Mouse (Mus musculus): Measurements from ENCODE around the gene Dnah2. TPM values are rescaled to one million over a fixed set of nuclear protein-coding genes. Genes with fewer than 3 reads are reported as not detected.
"Not testable (repeated sequence)": the region's sequence is repeated elsewhere in the genome, so short reads cannot be mapped to it uniquely, and the experiment has no call there.

Gene Dnah2
- polyA plus RNA-seq, 1 experiment from 2014 or later = 0.87 TPM

DNA sequence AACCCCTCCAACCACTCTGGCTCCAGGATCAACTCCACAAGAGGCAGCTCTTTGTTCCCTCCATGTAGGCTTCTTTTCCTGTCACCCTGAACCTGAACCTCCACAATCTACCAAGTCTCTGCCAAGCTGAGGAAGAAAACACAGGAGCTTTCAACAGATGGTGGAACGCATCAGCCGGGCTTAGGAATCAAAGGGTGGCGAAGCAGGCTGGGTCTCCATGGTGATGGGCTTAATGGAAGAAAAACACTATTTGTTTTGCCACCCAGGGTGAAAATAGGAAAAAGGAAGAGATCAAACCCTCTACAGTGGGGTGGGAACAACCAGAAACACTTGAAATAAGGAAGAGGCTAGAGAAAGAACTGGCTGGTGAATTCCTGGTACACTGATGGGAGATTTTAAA lies 5.3 kb downstream of the Dnah2 start:
- 54% methylated on average over 3 of the region's 3 CpGs for WGBS
- Histone ChIP-seq H3K4me3 (replicated peaks) (no peak overlapping the region), H3K27ac (no peak overlapping the region), H3K27me3 (replicated peaks) (no peaks in the 10 kb centered on the region), H3K9ac (no peak overlapping the region), H3K9me3 (no peaks in the 10 kb centered on the region), H3K4me2 (replicated peaks) (no peak overlapping the region), H3K36me3 (no peaks in the 10 kb centered on the region), H3K4me1 (replicated peaks) (peaks cover 20% of the 10 kb centered on the region)
- no peak for ATAC-seq

DNA sequence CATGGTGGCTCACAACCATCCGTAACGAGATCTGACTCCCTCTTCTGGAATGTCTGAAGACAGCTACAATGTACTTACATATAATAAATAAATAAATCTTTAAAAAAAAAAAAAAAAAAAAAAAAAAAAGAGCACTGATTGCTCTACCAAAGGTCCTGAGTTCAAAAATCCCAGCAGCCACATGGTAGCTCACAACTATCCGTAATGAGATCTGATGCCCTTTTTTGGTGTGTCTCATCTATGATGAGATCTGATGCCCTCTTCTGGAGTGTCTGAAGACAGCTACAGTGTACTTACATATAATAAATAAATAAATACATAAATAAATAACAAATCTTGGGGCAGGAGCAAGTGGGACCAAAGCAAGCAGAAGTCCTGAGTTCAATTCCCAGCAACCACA lies 7.2 kb downstream of the Dnah2 start:
- not testable (repeated sequence) for H3K27me3 ChIP-seq (replicated peaks); H3K4me3 ChIP-seq (replicated peaks); H3K4me2 ChIP-seq (replicated peaks); H3K4me1 ChIP-seq (replicated peaks); H3K9ac ChIP-seq; H3K36me3 ChIP-seq; ATAC-seq; H3K9me3 ChIP-seq; H3K27ac ChIP-seq
- WGBS = 72% methylated on average over 3 of the region's 3 CpGs

DNA sequence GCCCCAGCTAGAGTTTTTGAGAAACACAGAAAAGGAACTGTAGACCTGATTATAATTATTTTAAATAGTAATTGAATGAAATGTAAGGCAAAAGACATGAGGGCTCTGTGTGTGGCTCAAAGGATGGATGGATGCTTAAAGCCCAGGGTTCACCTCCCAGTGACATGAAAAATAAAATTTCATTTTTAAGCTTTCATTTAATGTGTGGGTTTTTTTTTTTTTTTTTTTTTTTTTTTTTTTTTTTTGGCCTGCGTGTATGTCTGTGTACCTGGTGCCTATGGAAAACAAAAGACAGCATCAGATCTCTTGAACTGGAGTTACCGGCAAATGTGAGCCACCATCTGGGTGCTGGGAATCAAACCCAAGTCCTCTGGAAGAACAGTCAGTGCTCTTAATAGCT lies 8.2 kb downstream of the Dnah2 start:
- ATAC-seq = no peak
- H3K4me3 ChIP-seq (replicated peaks) = no peak overlapping the region
- no peak overlapping the region for H3K9ac ChIP-seq
- WGBS = 94% methylated on average over 2 of the region's 2 CpGs
- no peaks in the 10 kb centered on the region for H3K9me3 ChIP-seq
- no peaks in the 10 kb centered on the region for H3K36me3 ChIP-seq
- peaks cover under 1% of the 10 kb centered on the region; the same call in 1 of the 2 replicates for H3K4me1 ChIP-seq (replicated peaks)
- H3K27ac ChIP-seq = no peak overlapping the region
- no peak overlapping the region for H3K4me2 ChIP-seq (replicated peaks)
- H3K27me3 ChIP-seq (replicated peaks) = no peaks in the 10 kb centered on the region

DNA sequence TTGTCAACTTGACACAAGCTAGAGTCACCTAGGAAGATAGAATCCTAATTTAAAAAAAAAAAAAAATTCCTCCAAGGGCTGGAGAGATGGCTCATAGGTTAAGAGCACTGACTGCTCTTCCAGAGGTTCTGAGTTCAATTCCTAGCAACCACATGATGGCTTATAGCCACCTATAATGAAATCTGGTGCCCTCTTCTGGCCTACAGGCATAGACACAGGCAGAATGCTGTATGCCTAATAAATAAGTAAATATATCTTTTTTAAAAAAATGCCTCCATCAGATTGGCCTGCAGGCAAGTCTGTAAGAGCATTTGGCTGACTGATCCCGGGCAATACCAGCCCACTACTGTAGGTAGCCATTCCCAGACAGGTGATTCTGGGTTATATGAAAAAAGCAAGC lies 13.9 kb downstream of the Dnah2 start:
- ATAC-seq = no peak
- Histone ChIP-seq H3K4me3 (replicated peaks) (no peak overlapping the region), H3K9me3 (no peaks in the 10 kb centered on the region), H3K27me3 (replicated peaks) (no peaks in the 10 kb centered on the region), H3K4me2 (replicated peaks) (no peak overlapping the region), H3K9ac (no peak overlapping the region), H3K4me1 (replicated peaks) (no peaks in the 10 kb centered on the region; the same call in 1 of the 2 replicates), H3K27ac (no peak overlapping the region), H3K36me3 (no peaks in the 10 kb centered on the region)
- WGBS = 72% methylated on average over 1 of the region's 1 CpGs

DNA sequence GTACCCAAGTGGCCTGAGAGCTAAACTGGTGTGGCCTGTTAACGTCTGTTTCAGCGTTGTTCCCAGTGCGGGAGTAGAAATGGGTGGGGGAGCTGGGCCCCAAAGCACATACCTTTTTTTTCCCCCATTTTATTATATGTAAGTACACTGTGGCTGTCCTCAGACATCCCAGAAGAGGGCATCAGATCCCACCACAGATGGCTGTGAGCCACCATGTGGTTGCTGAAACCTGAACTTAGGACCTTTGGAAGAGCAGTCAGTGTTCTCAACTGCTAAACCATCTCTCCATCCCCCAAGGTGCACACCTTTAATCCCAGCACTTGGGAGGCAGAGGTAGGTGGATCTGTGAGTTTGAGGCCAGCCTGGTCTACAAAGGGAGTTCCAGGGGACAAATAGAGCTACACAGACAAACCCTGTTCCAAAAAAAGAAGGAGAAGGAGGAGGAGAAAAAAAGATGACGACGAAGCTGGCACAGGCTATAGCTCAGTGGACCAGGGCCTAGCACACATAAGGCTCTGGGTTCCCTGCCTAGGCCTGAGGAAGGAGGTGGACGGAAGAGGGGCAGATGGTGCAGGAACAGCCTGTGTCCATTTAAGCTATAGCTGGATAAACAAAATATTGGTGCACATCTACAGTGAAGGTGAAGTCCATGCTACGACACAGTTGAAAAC lies 16.3 kb downstream of the Dnah2 start:
- Histone ChIP-seq H3K27ac (no peak overlapping the region), H3K4me3 (replicated peaks) (no peak overlapping the region), H3K9me3 (no peaks in the 10 kb centered on the region), H3K4me1 (replicated peaks) (no peaks in the 10 kb centered on the region), H3K27me3 (replicated peaks) (peaks cover 3% of the 10 kb centered on the region; the same call in 1 of the 2 replicates), H3K4me2 (replicated peaks) (no peak overlapping the region), H3K9ac (no peak overlapping the region), H3K36me3 (no peaks in the 10 kb centered on the region)
- 75% methylated on average over 7 of the region's 7 CpGs for WGBS
- no peak for ATAC-seq

DNA sequence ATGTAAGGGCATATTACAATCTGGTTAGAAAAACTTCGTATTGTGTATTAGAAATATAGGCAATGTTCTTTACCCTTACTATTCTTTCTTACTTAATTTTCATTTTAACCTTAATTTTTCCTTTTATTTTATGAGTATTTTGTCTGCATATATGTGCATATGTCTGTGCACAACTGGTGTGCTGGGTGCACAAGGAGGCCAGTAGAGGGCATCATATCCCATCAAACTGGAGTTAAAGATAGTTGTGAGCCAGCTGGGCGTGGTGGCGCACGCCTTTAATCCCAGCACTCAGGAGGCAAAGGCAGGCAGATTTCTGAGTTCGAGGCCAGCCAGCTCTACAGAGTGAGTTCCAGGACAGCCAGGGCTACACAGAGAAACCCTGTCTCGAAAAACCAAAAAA lies 18.2 kb downstream of the Dnah2 start:
- not testable (repeated sequence) for H3K4me3 ChIP-seq (replicated peaks); H3K4me1 ChIP-seq (replicated peaks); H3K27ac ChIP-seq; H3K4me2 ChIP-seq (replicated peaks); H3K9me3 ChIP-seq; H3K36me3 ChIP-seq; ATAC-seq; H3K27me3 ChIP-seq (replicated peaks); H3K9ac ChIP-seq
- 90% methylated on average over 6 of the region's 6 CpGs for WGBS

DNA sequence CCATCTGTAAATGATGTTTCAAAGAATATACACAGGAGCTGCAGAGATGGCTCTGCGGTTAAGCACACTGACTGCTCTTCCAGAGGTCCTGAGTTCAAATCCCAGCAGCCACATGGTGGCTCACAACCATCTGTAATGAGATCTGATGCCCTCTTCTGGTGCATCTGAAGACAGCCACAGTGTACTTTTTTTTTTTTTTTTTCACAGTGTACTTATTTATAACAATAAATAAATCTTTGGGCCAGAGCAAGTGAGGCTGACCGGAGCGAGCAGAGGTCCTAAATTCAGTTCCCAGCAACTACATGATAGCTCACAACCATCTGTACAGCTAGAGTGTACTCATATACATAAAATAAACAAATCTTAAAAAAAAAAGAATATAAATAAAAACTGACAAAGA lies 18.6 kb downstream of the Dnah2 start:
- H3K9ac ChIP-seq; H3K27ac ChIP-seq; H3K4me1 ChIP-seq (replicated peaks); H3K27me3 ChIP-seq (replicated peaks); H3K36me3 ChIP-seq; H3K9me3 ChIP-seq; H3K4me3 ChIP-seq (replicated peaks); H3K4me2 ChIP-seq (replicated peaks); ATAC-seq: not testable (repeated sequence)
- WGBS = 82% methylated on average over 3 of the region's 3 CpGs

DNA sequence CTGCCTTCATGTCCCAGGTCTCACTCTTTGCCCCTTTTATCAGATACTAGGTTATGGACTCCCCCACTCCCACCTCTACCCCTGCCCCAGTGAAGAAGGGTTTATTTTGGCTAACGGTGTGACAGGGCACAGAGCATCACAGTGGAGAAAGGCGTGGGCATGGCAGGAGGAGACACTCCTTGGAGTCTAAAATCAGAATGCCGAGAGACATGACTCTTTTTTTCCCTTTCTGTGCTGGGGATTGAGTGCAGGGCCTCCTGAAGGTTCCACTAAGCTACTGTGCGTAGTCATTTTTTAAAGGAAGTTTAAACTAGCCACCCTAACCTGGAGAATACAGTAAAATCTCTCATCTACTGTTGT lies 20.9 kb downstream of the Dnah2 start:
- 90% methylated on average over 4 of the region's 4 CpGs for WGBS
- ATAC-seq = no peak
- H3K9ac ChIP-seq = no peak overlapping the region

DNA sequence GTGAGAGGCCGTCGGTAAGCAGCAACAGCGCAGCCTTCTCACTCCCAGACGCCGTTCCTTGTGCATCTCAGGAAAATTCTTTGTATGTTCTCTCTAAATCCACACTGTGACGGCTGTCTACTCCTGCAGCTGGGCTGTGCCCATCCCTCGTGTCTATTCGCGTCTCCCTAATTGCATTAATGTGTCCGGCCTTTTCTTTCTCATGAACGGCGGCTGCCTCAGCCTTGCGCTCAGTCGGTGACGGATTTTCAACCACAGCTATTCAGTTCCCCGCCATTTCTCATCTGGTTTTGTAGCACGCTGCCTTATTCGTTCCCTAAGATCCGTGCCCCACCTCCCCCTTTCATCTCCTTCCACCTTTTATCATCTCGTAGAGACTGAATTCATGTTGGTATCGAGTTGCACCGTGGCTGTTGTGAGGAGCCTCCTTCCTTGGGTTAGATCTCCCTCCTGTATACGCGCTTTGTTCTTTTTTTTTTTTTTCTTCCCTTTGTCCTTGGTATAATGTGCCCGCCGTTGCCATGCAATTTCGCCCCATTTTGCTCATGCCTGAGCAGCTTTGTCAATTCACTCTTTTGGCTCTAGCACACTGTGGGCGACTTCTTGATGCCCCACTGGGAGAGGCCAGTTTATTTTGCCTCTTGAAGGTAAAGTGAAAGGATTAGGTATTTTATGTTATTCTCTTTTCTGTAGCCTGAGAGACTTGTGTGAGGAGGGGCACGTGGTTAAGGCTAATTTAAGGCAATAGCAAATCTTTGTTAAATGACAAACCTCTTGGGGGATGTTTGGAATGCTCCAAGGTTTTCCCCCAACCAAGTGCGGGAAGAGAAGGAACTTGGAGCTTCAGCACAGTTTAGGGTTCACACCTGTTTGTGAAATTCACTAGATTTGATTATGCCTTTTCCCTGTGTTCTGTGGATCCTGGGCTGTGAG lies 21.5 kb downstream of the Dnah2 start:
- peaks cover 3% of the 10 kb centered on the region; the same call in 1 of the 2 replicates for H3K27me3 ChIP-seq (replicated peaks)
- H3K4me2 ChIP-seq (replicated peaks) = peak overlapping the region; percentile 62
- no peak for ATAC-seq
- 13% methylated on average over 30 of the region's 30 CpGs for WGBS
- no peak overlapping the region for H3K27ac ChIP-seq
- H3K4me3 ChIP-seq (replicated peaks) = peak overlapping the region; percentile 24
- H3K36me3 ChIP-seq = no peaks in the 10 kb centered on the region
- H3K9me3 ChIP-seq = no peaks in the 10 kb centered on the region
- H3K9ac ChIP-seq = peak overlapping the region; percentile 29
- no peaks in the 10 kb centered on the region for H3K4me1 ChIP-seq (replicated peaks)

More for the DNA sequence above, 20.9 kb downstream of the Dnah2 start:
- no peaks in the 10 kb centered on the region for H3K4me1 ChIP-seq (replicated peaks)
- H3K4me2 ChIP-seq (replicated peaks) = no peak overlapping the region
- H3K27me3 ChIP-seq (replicated peaks) = peaks cover 3% of the 10 kb centered on the region; the same call in 1 of the 2 replicates
- H3K9me3 ChIP-seq = no peaks in the 10 kb centered on the region
- no peak overlapping the region for H3K27ac ChIP-seq
- H3K36me3 ChIP-seq = no peaks in the 10 kb centered on the region
- H3K4me3 ChIP-seq (replicated peaks) = no peak overlapping the region

DNA sequence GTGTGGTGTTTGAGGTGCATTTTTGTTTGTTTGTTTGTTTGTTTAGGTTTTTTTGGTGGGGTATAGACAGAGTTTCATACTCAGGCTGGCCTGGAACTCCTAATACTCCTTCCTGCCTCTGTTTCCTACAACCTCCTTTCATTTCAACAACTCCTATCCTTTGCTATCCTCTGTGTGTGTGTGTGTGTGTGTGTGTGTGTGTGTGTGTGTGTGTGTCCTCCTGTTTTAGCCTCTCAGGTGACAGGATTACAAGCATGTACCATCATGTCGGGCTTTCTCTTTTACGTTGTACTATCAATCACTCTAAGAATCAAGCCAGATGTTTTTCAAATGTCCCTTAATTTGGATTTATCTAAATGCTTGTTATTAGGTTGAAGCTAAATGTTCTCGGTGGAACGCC lies 22.3 kb downstream of the Dnah2 start:
- Histone ChIP-seq H3K9ac (no peak overlapping the region; the same call in 1 of the 2 replicates), H3K27me3 (replicated peaks) (peaks cover 3% of the 10 kb centered on the region; the same call in 1 of the 2 replicates), H3K36me3 (no peaks in the 10 kb centered on the region), H3K27ac (no peak overlapping the region), H3K4me2 (replicated peaks) (peak overlapping the region; percentile 62; the same call in 1 of the 2 replicates), H3K4me3 (replicated peaks) (no peak overlapping the region), H3K9me3 (no peaks in the 10 kb centered on the region), H3K4me1 (replicated peaks) (no peaks in the 10 kb centered on the region)
- ATAC-seq = no peak
- 58% methylated on average over 4 of the region's 4 CpGs for WGBS

DNA sequence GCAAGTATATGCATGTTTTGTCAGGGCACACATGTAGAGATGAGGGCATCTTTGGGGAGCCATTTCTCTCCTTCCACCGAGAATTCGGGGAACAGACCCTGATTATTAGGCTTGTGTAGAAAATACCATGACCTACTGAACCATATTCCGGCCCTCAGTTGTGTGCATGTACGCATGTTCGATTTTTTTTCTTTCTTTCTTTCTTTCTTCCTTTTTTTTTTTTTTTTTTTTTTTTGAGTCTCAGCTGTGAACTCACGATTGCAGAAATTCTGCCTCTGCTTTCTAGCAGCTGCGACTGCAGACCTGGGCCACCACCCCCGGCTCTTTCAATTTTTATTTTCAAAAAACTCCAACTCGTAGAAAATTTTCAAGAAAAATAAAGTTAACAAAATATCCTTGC lies 23.2 kb downstream of the Dnah2 start:
- Histone ChIP-seq H3K36me3 (no peaks in the 10 kb centered on the region), H3K27me3 (replicated peaks) (peaks cover 3% of the 10 kb centered on the region; the same call in 1 of the 2 replicates), H3K9ac (no peak overlapping the region), H3K4me3 (replicated peaks) (no peak overlapping the region), H3K9me3 (no peaks in the 10 kb centered on the region), H3K4me1 (replicated peaks) (no peaks in the 10 kb centered on the region), H3K27ac (no peak overlapping the region), H3K4me2 (replicated peaks) (no peak overlapping the region)
- no peak for ATAC-seq
- 83% methylated on average over 9 of the region's 9 CpGs for WGBS

DNA sequence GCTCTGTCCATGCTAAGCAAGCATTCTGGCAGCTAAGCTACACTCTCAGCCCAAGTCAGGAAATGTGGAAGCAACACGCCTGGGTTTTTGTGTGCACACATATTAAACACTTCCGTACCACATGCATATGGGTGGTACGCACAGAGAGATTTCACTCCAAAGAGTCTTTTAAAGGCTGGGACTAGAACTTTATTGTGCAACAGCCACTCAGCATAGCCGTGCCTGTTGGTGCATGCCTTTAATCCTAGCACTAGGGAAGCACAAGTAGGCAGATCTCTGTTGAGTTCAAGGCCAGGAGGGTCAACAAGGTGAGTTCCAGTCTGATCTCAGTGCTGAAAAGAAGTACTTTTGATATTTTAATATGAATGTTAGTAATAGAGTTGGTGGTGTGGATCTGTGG lies 25.3 kb downstream of the Dnah2 start:
- 88% methylated on average over 4 of the region's 4 CpGs for WGBS
- no peaks in the 10 kb centered on the region for H3K4me1 ChIP-seq (replicated peaks)
- no peak for ATAC-seq

More for the DNA sequence above, 25.3 kb downstream of the Dnah2 start:
- Histone ChIP-seq H3K27ac (no peak overlapping the region), H3K9me3 (no peaks in the 10 kb centered on the region), H3K36me3 (no peaks in the 10 kb centered on the region), H3K4me2 (replicated peaks) (no peak overlapping the region), H3K4me3 (replicated peaks) (no peak overlapping the region), H3K27me3 (replicated peaks) (peaks cover 3% of the 10 kb centered on the region; the same call in 1 of the 2 replicates), H3K9ac (no peak overlapping the region)
